Mouse (Mus musculus) kidney, adult 8-10 months (tissue): ENCODE measurements around the gene Cbfa2t3.

Source experiments
- DNase-seq, 2 experiments: peaks; one replicate each; pipeline ENCODE4 v3.0.0; 2022

Cbfa2t3 gene

DNA sequence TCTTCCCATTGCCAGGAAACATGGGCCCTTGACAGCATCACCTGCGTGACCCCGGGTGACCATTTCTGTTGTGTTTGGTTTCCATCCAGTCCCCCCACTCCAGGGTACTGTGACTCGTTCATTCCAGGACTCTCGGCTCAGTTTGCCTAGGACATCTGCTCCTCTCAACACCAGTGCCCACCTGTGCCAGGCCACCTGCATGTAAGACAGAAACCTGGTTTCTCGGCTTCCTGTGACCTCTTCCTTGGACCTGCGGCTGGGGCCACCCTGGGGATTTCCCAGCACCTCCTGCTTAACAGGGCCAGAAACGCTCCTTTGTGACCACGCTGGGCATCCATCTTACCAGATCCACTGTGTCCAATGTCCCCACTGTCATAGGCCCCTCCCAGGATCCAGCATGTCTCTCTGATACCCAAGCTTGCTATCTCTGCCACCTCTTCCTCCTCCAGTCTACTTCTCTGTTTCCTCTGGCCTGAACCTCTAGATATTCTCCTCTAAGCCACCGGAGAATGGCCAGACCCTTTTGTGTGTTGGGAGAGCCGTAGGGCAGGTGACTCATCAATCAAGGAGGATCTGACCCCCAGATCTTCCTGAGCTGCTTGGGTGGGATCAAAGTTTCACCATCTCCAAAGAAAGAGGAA lies 19.1 kb upstream of the Cbfa2t3 start:
- no peak for DNase-seq

DNA sequence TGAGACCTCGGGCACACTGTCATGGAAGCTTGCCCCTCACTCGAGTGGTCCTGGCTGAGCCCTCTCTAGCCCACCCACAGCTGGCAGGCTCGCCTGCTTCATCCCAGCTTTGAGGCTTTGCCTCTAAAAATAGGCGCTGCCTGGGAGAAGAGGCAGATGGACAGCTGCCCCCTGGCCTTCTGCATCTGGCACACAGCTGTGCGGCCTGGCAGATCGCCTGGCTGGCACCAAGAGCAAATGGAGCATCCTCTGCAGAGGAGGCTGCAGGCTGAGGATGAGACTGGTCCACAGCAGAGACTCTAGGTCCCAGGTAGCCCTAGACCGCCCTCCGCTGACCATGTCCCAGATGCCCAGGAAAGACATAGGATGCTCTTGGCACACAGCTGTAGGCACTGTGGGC lies 17.7 kb upstream of the Cbfa2t3 start:
- DNase-seq = no peak

DNA sequence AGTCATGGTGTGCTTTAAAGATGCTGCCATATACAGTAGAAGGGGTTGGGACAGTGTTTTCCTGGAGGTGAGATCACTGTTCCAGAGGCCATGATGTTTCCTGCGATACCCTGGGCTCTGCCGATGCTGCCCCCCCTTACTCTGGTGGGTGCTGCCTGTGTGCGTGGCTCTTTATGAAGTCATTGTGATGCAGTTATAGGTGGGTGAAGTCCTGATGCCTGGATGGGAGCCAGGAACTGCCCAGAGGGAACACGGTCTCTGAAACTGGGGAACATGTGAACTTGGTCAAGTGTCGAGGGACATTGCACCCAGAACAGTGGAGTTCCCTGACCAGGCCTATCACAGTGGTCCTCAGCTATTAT lies 14.2 kb upstream of the Cbfa2t3 start:
- DNase-seq = no peak

DNA sequence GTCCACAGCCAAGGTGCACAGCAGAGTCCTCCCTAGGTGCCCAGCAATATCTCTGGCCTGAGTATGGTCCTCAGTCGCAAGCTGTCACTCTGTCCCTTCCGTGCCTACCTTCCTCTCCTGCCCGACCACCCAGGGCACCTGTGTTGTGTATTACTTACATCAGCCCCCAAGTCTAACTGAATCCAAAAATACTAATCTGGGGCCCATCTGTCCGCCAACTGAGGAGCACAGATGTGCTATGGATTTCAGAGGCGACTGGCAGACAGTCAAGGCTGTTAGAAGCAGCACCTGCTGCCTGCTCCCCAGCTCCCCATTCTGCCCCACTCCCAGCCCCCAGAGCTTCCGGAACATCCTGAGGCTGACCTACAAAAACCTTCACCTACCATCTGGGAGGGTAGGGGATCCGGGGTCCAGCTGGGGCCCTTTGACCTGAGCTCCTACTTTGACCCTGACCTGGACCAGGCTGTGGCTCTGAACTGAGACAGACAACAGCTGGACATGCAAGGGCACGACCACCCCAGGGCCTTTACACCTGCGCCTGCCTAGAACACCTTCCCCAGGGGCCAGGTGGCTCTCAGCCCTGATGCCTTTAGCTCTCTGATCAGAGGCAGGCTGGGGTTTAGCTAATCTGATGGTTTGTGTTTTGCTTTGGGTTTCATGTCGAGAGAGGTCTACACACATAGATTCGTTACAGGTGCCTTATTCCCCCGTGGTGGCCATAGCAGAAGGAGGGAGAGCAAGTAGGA lies 13.7 kb upstream of the Cbfa2t3 start:
- DNase-seq = no peak

DNA sequence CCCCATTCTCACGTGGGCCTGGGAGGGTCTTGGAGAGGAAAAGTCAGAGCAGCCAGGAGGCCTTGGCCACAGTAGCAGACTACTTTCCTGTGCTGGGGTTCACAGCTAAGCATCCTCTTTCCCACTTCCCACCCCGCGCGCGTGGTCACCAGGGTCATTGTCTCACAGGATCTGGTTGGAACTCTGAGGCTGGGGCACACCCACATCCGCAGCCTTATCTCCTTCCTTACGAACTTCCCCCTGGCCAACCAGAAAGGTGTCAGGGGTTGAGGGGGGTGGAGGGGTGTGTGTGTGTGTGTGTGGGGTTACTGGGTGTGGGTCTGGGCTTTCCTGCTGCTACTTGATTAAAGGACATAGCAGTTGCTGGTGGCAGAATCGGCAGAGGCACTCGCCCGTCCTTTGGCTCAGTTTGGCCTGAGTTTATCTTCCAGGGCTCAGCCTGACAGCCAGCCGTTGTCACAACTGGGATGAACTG lies 13.0 kb upstream of the Cbfa2t3 start:
- peak; percentile 65 to 73 for DNase-seq

DNA sequence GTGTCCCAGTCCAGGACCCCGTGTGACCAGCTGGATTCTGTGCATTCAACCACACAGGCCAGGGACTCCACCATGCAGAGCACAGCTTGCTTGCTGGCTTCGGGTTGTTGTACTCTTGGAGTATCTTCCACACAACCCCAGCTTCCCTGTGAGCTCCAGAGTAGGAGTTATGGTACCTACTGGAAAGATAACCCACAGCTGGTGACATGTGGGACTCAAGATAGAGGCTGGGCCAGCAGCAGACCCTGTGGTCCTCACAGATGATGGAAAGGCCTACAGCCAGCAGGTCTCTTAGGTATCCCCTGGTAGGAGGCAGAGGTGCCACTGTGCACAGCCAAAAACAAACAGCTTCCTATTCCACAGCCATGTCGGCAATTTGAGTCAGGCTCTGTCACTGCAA lies 12.6 kb upstream of the Cbfa2t3 start:
- no peak for DNase-seq

DNA sequence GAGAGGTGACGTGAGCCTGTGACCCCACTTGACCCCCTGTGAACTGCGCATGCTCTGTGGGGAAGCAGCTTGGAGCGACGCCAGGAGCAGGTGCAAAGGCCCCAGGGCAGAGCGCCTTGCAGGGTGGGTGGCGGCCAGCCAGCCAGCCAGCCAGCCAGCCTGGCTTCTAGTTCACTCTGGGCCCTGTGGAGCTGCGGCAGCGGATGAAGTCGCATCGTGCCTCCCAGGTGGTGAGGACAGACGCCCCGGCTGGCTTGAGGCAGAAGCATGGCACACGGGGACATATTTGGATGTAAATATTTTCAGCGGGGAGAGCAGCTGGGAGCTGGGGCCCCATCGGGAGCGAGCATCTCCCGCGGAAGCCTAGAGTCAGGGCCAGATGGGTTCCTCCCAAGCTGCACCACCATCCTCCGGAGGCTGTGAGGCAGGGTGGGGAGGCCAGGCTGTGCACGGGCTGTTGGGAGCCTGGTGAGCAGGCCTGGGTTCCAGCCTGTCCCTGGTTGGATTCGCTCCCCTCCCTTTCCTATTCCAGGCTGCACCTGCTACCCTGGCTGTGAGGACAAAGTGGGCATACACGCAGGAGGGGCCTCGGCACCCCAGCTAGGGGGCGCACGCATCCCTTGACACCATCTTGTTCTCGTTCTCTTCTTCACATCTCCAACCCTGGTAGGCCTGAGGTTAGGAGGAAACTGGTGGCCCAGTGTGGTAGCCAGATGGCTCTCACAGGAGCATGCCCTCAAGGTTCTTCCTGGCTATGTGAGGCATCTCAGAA lies 10.6 kb upstream of the Cbfa2t3 start:
- no peak for DNase-seq

DNA sequence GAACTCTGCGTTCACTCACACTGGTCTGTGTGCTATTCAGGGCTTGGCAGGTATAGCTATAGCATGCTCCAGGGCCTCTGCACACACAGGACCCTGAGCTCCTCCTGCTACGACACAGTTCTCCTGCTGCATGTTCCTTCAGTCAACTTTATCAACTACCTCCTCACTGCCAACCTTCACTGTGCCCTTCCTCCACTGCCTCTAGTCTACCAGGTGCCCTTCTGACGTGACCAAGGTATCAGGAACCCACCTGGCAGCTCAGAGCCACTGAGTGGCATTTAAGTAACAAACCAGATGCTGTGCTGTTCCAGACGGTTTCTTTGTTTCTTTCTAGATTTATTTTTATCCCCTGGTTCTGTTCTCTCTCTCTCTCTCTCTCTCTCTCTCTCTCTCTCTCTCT lies 8.3 kb upstream of the Cbfa2t3 start:
- no peak for DNase-seq

DNA sequence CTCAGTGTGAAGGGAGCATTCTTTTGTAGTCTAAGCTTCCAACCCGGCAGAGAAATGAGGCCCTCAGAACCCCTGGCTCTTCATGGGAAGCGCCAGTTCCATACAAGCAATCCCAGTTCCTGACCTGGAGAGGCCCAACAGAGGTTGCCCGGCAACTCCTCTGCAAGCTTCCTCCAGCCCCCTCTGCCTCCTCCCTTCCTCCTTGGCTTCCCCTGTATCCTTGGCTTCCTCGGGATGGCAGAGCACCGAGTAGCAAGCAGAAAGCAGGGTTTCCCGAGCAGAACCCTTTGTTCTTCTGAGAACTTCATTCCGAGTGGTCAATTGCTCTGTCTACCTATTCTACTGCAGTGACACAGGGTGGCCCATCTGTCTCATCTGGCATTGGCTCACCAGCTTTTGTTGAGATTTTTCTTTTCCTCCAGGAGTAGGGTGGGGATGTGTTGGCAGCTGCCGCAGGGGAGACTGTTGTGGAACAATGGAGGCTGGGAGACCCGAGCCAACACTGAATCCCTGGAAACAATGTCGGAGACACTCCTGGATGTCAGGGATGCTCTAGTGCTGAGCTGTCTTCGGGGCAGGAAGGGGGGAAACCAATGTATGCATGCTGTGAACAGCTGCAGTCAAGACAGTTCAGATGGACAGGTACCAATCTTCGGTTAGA lies 7.1 kb upstream of the Cbfa2t3 start:
- DNase-seq = no peak

DNA sequence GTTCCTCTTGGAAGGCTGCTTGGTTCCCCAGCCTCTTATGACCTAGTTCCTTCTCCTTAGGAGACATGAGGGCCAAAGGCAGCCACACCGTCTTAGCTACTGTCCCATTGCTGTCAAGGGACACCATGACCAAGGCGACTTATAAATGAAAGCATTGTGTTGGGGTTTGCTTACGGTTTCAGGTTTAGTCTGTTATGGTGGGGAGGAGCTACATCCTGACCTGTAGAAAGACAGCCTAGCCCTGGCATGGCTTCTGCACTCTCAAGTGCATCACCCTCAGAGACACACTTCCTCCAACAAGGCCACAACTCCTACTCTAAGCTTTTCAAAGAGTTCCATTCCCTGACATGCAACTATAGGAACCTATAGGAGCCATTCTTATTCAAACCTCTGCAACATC lies 5.7 kb upstream of the Cbfa2t3 start:
- DNase-seq = no peak

DNA sequence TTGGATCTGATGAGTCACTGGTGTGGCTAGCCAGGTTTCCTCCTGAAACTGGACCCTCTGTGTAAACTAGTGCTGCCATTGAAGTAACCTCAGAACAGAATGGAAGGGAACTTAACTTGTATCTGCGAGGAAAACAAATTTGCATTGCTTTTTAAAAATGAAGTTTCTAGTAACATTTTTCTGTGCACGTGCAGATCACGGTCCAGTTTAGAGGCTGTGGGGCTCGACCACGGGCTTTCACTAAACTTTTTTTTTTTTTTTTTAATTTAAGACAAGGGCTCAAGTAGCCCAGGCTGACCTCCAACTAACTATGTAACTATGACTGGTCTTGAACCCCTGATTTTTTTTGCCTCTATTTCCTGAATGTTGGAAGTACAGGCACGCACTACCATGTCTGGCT lies 4.0 kb upstream of the Cbfa2t3 start:
- no peak for DNase-seq

DNA sequence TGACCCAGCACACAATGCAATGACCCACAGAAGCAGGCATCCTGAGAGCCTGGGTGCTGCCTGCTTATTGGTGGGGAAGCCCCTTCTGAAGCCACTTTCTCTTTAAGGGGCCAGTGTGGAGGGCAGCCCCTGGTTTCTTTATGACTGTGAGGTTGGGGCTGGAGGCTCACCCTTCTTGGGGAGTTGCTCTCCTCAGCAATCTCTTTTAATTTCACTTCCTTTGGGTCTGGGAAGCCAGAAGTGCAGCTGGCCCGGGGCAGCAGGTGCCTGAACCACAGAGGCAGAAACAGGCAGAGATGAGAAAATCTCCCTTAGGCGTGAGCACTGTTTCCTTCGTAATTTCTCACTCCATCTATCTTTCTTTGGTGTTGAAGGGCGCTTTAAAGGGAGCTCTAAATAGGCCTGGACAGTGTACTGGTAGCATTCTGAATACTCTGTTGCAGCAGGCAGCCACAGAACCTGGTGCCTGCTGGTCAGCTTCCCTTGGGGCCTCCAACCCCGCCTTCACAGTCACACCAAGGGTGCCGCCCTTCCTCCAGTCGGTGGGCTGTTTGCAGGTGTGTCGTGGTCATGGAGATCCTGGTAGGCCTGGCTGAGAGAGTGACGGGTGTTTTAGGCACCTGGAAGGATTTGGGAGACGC lies 3.5 kb upstream of the Cbfa2t3 start:
- DNase-seq = no peak

DNA sequence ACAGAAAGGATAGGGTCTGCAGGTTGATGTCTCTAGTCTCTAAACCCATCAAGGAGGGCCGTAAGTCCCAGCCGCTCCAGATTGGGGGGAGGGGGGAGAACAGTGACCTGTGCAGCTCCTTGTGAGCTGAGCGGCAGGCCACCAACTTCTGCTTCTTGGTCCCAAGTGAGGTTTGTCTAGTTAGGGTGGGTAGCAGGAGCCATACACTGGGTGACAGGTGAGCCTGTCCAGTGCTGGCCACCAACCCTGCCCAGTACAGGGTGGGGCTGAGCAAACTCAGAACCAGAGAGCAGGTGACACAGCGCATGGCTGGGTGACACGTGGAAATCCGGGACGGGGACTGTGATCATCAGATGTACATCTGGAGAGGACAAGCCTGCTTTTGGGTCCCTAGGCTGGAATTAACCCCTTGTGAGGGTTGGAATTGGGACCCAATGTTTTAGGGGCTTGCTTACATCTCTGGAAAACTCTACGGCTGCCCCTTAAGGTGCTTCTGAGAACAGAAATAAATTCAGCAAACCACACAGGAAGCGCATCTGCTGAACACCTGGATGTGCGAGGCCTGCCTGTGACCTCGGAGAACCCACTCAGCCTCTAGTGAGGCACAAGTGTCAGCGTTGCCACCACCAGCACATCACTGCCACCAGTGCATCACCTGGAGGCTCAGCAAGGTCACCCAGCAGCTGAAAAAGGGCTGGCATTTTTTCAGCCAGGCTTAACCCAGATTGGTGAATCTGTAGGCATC lies 2.7 kb upstream of the Cbfa2t3 start:
- DNase-seq = no peak

DNA sequence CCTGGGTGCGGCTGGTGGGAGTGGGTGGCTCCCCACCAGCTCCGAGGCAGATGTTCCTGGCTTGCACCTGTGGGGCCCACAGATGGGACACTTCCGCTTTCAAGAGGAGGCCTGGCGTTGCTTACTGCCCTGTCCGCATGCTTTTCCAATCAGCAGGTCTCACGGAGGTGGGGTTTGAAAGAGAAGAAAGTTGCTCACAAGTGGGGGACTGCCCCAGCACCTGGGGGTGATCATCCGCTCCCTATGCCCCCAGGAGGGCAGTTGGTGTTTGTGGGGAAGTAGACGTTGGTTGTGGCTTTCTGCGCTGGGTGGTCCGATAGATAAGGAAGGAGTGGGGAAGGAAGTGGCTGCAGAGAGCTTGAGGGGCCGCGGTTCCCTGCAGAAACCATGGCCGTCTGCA lies 1.7 kb upstream of the Cbfa2t3 start:
- no peak for DNase-seq

DNA sequence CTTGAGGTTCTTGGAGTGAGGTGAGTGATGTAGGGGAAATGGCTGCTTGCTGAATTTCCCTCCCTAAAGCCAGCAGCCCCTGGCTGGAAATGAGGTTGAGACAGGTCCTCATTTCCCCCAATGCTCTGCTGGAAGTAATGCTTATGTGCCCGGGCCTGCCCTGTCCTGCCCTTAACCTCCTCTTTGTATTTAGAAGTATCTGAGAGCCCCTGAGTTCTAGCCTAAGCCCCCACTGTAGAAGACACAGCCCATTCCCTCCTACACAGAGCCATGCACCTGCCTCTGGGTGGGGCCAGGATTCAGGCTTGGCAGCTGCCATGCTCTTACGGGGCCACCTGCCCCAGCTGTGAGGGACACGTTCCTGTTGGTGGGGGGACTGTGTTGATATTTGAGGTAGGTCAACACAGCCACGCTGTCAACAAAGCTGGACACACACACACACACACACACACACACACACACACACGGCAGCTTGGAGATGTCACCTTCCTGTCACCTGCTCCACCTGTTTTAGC lies 598 bp downstream of the Cbfa2t3 start:
- DNase-seq = no peak

DNA sequence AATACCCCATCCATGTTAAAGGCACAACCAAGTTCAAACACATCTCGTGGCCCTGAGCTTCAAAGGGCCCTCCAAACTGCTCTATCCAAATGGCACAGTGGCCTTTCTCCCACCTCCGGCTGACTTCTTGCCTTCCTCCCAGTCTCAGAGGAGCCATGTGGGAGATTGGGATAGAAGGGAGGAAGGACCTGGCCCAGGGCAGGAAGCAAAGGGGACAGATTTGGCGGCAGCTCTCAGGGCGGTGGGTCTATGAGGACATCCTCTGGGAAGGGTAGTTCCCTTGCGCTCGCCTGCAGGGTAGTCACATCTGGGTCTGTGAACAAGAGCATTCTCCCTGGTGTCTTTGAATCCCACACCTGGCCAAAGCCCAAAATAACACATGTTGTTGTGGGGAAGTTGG lies 1.3 kb downstream of the Cbfa2t3 start:
- DNase-seq = no peak

DNA sequence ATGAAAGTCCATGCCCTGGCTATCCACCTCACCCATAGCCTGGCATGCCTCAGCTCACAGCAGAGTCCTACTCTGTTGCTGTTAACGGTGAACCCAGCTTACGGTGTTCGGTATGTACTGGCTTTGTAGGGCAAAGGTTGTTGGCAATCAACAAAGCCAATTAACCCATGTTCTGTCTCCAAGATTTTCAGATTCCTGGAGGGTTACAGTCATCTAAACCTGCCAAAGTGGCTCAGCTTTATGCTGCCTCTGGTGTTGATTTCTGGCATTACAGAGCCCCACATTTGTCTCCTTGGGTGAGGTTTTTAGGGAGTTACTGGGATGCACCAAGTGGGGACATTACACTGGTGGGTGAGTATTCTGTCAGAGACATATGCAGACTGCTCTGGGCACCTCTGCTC lies 1.7 kb downstream of the Cbfa2t3 start:
- DNase-seq = peak; percentile 75 to 81

DNA sequence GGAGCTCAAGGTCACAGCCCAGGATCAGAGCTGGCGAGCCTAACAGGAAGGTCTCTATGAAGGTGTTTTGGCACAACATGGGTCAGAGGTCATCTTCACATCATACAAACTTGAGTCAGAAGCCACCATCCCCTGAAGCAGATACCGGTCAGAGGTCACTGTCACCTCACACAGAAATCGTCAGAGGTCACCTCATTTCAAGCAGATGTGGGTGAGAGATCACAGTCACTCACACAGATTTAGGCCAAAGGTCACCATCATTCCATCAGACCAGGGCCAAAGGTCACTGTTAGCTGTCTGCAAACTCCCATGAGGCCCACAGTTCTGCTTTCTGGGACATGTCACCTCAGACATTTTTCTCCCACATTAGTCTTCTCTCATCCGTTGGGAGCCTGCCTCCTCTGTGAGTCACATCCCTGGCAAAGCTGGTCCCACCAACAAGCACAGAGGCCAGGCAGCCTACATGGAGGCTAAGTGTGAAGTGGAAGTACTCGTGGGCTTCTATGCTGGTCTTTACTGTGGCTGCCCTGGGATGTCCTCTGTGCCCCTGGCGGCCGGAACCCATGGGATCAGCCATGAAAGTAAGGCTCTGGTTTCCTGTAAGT lies 3.4 kb downstream of the Cbfa2t3 start:
- no peak for DNase-seq

DNA sequence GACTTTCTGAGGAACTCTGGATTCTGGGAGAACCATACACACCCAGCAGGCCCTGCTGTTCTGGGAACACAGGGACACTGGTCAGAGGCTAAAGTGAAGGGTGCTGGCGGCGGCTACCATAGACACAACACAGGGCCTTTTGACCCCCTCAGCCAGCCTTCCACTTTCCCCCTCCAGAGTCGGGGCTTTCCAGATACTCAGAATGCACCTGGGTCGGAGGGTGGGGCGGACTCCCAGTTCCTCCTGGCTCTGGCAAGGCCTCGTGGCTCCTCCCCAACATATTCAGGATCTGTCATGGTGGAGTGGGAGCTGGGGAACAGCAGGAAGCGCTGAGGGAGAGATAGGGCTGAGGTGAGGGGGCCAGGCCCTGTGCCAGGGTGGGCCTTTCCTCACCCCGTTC lies 6.8 kb downstream of the Cbfa2t3 start:
- no peak for DNase-seq

DNA sequence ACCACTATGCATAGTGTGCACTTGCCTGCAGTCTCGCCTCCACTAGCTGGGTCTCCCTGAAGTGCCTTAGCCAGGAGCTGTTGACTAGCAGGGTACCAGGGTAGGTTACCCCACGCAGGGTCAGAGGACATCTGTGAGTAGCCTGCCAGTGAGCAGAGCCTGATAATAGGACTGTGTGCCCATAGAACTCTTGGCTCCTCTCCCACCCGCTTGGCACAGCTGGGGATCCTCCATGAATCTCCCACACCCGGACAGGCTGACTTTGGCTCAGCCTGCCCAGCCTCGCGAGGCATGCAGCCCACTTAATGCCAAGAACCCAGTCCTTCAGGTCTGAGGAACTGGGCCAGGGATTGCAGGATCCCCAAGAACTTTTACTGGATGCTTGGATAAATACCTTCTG lies 7.9 kb downstream of the Cbfa2t3 start:
- no peak for DNase-seq

DNA sequence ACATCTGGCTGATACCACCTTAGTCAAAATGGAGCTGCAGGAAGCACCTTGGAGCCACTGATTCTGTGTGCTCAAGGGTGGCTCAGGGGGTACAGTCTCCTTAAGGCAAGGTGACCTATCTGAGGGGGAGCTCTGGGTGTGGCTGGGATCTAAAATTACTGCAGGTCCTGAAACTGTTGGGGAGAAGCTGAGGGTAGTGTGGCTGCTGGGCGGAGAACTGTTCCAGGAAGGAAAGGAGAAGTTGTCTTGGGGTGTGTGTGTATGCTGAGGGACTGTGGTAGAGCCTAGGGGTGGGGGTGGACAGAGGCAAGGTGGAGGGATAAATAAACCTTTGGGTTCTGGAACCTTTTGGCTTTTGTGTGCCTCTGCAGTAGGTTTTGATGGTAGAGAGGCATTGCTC lies 9.6 kb downstream of the Cbfa2t3 start:
- DNase-seq = no peak

DNA sequence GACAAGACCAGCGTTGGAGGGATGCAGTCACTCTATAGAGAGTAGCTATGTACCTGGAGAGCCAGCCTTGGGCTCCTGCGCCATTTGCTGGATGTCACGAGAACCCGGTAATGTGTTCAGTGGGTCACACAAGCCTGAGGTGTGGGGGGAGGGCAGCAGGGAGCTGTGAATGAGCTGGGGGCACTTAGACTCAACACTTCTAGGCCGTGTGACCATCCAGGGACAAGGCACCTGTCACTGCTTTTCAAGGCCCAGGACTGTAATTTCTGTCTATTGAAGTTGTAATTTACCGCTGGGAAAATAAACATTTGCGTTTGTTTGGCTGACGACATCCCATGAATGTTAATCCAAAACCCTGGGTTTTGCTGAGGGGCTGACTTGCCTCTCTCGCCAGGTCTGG lies 12.0 kb downstream of the Cbfa2t3 start:
- no peak for DNase-seq
